Mouse (Mus musculus) frontal cortex, postnatal 10 days (tissue): Measurements from ENCODE around the gene Macf1.
"Not testable (repeated sequence)": the region's sequence is repeated elsewhere in the genome, so short reads cannot be mapped to it uniquely, and the experiment has no call there.

Source experiments
- DNase-seq, 2 experiments: peaks; one replicate each; pipeline ENCODE4 v3.0.0; 2022; ENCODE audit warnings: low spot score in 2 of 2, mixed read lengths in 1 of 2

Macf1 gene

DNA sequence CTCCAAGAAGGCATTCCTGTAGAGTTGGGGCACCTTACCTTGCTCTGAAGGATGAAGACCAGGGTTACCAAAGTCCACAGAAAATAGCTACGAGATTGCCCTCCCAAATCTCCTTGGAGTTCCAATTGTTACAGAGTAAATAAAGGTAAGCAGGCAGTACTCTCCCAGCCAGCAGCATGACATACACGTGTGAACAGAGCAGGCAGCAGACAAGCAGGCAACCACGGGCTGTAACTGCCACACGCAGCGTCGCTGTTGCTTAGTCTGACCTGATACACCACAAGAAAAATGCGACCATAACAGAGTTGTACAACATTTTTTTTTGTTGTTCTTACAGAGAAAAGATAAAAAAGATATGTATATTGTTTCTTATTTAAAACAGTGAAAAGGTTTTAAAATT is 325.5 kb downstream of the Macf1 start:
- no peak for DNase-seq

DNA sequence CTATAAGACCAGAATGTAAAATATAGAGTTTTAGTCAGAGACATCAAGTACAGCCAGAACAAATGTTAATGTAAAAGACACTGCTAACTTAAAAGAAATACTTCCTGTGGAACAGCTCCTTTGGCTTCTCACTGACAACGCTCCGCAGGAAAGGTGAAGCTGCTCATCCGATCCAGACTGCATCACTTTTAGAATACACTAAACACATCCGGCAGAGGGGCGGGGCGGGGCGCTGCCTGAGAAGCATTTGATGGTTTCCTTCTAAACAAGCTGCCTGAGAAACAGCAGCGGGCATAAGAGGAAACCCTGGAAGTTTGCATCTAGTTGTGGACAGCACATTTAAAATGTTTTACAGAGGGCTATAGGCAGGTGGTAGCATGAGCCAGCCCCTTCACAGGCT is 328.2 kb downstream of the Macf1 start:
- no peak for DNase-seq

DNA sequence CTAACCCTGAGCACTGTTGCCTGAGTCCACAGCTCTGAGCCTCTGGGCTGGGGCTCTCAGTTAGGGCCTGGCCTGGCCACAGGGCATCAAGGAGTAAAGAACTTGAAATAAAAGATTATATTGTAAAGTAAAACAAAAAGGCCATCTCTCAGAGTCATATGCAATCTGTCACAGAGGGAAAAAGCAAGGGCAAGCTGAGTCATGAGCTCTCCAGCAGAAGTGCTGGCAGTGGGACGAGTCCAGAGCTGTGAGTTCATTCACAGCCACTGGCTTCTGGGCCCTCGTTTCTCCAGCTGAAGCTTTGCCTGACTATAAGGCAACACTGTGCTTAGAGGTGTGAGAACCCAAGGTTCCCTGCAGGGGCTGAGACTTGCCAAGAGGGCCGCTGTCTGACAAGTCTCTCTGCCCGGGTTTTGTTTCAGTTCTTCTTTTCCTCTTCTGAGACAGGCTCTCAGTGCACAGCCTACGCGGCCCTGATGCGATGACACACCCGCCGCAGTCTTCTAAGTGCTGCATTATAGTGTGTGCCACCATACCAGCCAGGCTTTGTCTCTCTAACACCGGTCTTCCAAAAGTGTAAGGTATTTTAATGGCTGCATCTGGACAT is 330.8 kb downstream of the Macf1 start:
- DNase-seq: no peak

DNA sequence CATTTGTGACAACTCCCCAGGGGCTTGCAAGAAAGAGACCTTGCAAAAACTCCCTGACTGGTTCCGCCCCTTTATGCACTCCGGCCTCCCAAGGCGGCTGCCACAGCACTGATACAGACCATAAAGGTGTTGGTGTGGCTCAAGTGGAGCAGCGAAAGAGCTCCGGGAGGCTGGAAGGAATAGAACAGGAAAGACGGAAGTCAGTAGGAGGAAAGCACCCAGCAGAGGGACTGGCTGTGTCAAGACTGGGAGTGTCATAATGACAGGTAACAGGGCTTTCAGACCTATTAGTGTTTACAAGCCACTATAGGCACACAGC is 340.7 kb downstream of the Macf1 start:
- DNase-seq: no peak

DNA sequence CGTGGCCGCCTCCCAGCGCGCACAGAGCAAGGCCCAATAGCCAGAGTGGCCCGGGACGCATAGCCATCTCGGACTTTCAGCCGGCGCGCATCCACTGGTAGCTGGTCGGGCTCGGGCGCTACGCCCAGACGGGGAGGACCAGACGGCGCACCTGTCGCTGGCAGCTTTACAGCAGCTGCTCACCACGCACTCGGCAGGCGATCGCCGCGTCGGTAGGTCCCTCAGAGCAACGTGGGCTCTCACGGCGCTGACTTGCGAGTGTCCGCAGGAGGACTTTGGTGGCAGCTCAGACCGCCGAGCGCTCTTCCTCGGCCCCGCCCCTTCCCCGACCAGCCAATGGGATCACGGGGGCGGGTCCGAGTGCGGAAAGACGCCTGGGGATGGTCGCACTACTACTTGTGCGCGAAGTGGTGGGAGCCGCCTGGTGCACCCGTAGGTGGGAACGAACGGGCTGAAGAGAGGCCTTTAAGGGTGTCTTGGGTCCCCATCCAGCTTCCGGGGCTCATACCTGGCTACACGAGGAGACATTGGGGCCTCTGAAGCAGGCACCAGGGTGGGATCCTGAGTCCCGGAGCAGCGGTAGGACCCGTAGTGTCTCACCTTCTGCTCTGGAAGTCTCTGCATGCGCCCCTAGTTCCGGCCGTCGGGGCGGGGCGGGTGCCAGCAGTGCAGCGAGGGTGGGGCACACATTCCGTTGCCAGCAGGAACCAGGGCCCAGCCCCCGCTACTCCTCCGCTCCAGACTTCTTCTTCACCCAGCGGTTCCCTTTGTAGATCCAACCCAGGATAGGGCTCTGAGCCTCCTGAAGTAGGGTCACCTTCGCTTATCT is 341.3 kb downstream of the Macf1 start, which contains the start of gene Bmp8a:
Gene Bmp8a (minus strand): TSS at position 611 of the 829 bp plus-strand sequence.
- peak in 1 of 2 experiments; percentile 45 for DNase-seq

DNA sequence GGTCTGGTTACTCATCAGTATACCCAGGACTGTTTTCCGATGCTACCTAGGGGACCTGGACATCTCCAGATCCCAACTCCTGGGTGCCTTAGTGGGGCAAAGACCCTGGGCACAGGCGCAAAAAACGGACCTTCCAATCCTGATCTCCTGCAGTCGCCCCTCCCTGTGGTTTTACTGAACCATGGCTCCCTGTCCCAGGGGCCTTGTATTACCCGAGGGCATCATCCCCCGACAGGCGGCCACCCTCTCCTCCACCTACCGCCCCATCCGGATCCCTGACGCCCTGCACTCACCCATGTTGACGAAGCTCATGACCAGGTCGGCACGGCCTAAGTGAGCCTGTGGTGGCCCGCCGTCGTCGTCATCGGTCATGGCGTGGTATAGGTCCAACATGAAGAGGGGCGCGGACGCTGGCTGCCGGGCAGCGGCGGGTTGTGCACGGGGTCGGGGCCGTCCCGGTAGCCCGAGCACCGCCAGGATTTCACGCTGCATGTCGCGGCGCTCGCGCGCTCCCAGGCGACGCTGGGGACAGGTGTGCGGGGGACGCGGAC is 342.0 kb downstream of the Macf1 start:
- DNase-seq: no peak

- no peak for DNase-seq
Measured at GRCm38 (mm10) chr4:123340232-123340631, 343.9 kb downstream of the Macf1 start.

DNA sequence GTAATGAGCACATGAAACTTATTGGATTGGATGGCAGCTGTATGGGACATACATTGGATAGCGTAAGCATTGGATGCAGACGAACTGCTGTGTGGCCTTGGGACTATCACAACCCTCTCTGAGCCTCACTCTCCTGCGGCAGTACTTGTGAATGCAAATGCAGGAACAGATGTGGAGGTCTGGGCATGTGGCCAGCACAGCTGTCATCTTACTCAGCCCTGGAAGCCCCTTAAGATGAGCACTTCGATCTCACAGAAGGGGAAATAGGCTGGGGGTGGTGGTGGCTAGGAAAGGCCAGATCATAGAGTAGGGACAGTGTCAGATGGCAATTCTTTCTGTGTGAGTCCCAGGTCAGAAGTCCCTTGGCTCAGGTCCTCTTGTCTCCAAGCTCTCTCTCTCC is 346.5 kb downstream of the Macf1 start:
- DNase-seq: no peak

- no peak for DNase-seq
Measured at GRCm38 (mm10) chr4:123335796-123336585, 348.2 kb downstream of the Macf1 start.

GRCm38 (mm10) chr4:123335244-123335643 is 348.9 kb downstream of the Macf1 start:
- DNase-seq: not testable (repeated sequence)

DNA sequence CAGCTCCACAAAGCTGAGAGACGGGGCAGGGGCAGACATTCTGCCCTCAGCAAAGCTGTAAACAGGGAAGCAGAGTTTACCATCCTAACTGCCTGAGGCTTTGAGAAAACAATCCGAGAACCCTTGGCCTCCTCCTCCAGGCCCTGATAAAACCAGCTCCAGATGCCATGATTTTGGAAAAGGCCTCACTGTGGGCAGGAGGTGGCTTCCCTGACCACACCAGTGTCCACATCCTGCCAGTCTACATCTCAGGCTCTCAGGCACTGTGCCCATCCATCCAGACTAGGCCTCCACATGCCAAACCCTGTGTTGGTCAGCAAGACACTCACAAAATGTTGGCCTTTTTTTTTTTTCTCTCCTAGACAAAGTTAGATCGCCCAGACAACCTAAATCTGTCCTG is 350.0 kb downstream of the Macf1 start:
- DNase-seq: no peak

- no peak for DNase-seq
Measured at GRCm38 (mm10) chr4:123333151-123333550, 351.0 kb downstream of the Macf1 start.

GRCm38 (mm10) chr4:123331961-123332360 is 352.2 kb downstream of the Macf1 start:
- not testable (repeated sequence) for DNase-seq

DNA sequence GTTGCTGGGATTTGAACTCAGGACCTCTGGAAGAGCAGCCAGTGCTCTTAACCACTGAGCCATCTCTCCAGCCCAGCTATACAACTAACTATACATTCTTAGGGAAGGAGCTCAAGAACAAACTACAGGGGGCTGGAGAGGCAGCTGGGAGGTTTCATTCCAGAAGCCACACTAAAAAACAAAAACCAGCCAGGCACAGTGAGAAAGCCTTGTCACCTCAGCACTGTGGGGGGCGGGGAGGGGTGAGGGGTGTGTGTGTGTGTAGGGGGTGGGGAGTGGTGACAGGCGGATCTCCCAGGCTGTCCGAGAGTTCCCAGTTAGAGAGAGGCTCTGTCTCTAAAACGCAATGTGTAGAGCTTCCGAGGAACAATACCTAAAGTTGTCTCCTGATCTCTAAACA is 352.8 kb downstream of the Macf1 start:
- no peak for DNase-seq

DNA sequence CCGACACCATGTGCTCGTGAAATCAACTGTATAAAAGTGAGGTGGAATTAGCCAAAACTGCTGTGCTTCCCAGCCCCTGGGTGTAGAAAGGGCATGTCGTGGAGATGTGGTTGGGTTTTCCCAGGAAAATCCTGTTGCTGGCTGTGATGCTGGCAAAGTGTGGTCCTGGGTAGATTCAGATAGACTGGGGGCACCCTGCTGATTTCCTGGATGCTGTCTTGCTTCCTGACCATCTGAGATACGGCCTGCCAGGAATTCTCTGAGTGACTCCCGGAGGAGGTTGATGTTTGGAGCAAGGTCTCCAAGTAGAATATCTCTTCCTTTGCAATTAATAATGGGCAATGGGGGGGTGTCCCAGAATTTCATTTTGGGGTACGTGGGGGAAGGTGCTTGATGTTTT is 355.2 kb downstream of the Macf1 start:
- no peak for DNase-seq

- DNase-seq: no peak
Measured at GRCm38 (mm10) chr4:123327630-123328029, 356.5 kb downstream of the Macf1 start.

GRCm38 (mm10) chr4:123326087-123326486 is 358.1 kb downstream of the Macf1 start:
- no peak for DNase-seq

DNA sequence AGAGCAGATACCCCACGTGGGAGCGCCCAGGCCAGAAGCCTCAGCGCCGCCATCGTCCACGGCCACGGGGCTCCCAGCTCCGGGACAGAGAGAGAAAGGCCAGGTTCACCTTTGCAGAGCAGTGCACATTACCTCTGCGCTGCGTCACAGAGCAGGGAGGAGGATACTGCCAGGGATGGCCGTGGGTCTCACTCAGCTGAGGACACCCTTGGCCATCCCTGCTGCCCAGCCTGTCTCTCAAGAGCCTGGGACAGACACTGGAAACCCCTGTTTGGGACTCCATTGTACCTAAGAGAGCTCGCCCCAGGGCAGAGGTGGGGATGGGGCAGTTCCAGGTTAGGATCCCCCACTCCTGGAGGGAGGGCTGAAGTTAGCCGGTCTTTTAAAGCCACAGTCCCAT is 360.6 kb downstream of the Macf1 start, which contains the start of gene Oxct2a:
Gene Oxct2a (minus strand): TSS at position 101 of the 400 bp plus-strand sequence.
- no peak for DNase-seq

DNA sequence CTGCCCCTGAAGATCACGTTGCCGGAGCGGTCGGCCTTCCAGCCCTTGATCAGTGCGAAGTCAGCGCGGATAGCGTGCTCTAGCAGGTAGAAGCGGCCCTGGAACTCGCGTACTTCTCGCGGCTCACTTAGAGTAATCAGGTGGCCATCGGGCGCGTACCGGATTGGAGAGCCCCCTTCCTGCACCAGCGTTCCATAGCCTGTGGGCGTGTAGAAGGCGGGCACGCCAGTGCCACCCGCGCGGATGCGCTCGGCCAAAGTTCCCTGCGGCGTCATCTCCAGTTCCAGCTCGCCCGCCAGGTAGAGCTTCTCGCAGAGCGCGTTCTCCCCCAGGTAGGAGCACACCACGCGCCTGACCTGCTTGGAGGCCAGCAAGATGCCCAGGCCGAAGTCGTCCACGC is 361.2 kb downstream of the Macf1 start:
- DNase-seq: not testable (repeated sequence)

GRCm38 (mm10) chr4:123314497-123314896 is 369.7 kb downstream of the Macf1 start:
- DNase-seq: no peak

GRCm38 (mm10) chr4:123313010-123313409 is 371.1 kb downstream of the Macf1 start:
- no peak for DNase-seq

DNA sequence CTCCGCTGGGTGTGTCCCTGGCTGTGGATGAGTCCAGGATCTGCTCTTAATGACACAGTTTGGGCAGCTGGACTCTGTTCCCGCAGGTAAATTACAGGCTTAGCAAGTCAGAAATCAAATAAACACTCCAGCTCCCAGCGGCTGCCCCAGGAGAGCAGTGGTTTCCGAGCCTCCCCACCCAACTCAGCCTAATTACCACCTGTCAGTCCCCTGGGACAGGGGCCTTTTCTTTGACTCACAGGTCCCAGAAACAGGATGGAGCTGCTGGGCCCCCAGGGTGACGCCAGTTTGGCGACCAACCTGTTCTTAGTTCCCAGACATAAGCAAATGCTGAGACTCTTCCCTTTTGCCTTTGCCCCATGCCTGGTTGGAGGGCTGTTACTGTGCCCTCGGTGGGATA is 372.3 kb downstream of the Macf1 start:
- DNase-seq: no peak
